Mouse (Mus musculus) C2C12 (cell line): ENCODE measurements around the gene Casp3.
A peak's percentile ranks its signal among the peaks of the same experiment; 100 is the strongest.

Experiments used
- CEBPB ChIP-seq: IDR thresholded peaks from one replicate; pipeline ENCODE4 v1.6.1; 2011; ENCODE audit warnings: low read depth, mild to moderate bottlenecking, control low read depth, moderate library complexity
- CTCF ChIP-seq: IDR thresholded peaks from one replicate; pipeline ENCODE4 v1.5.1; 2011; ENCODE audit not compliant: control insufficient read depth, insufficient read depth, insufficient read length
- MAX ChIP-seq: IDR thresholded peaks from one replicate; pipeline ENCODE4 v1.6.1; 2011; ENCODE audit warnings: mild to moderate bottlenecking, control low read depth
- MYOG ChIP-seq: IDR thresholded peaks from one replicate; pipeline ENCODE4 v1.6.1; 2011; ENCODE audit not compliant: control insufficient read depth, insufficient read length; ENCODE audit errors: extremely low read depth
- USF1 ChIP-seq: IDR thresholded peaks from one replicate; pipeline ENCODE4 v1.6.1; 2011; ENCODE audit warnings: low read depth, mild to moderate bottlenecking, control low read depth, moderate library complexity

DNA sequence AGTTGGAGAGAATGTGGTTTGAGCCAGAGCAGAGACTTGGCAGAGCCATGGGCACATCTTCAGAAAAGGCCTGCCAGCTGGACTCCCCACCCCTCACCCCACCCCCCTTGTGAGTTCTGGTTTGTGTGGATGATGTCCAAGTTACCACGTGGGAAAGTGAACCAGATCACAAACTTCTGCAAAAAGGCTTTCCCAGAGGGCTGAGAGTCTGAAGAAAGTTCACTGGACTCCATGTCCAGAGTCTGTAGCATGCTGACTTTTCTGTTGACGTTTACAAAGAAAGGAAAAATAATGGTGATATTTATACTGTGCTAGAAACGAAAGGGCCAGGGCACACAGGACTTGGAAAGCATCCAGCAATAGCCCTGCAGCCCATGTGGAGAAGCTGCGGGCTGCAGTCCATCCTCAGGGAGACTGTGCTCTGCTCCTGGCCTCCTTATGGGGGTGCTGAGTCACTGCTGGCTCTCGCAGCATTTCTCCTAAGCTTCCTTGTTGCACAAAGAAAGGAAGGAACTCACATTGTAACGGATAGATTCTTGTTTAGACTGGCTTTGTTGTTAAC, 22.0 kb downstream of the Casp3 start:
- TF ChIP-seq USF1 = no peak
- no peak for TF ChIP-seq CTCF
- TF ChIP-seq MAX = peak; percentile 95
- TF ChIP-seq MYOG = no peak
- no peak for TF ChIP-seq CEBPB
